Mouse (Mus musculus) thymus, postnatal 0 days (tissue): Measurements from ENCODE around the gene Crnkl1. TPM values are rescaled to one million over a fixed set of nuclear protein-coding genes. Genes with fewer than 3 reads are reported as not detected.

Experiments
- DNase-seq: peaks from one replicate; pipeline ENCODE4 v3.0.0-alpha.2; 2015; ENCODE audit warnings: low spot score
- polyA plus RNA-seq: library from polyadenylated mRNA; unstranded; fragments of >200 nt; fragmentation: Nextera tagmentation; extraction: Ambion mirVana; gene quantifications from 2 replicates; pipeline ENCODE4 v1.2.1, GENCODE M21; 2015

Crnkl1 gene
- polyA plus RNA-seq = 38.3 and 39.1 TPM in 2 replicates

DNA sequence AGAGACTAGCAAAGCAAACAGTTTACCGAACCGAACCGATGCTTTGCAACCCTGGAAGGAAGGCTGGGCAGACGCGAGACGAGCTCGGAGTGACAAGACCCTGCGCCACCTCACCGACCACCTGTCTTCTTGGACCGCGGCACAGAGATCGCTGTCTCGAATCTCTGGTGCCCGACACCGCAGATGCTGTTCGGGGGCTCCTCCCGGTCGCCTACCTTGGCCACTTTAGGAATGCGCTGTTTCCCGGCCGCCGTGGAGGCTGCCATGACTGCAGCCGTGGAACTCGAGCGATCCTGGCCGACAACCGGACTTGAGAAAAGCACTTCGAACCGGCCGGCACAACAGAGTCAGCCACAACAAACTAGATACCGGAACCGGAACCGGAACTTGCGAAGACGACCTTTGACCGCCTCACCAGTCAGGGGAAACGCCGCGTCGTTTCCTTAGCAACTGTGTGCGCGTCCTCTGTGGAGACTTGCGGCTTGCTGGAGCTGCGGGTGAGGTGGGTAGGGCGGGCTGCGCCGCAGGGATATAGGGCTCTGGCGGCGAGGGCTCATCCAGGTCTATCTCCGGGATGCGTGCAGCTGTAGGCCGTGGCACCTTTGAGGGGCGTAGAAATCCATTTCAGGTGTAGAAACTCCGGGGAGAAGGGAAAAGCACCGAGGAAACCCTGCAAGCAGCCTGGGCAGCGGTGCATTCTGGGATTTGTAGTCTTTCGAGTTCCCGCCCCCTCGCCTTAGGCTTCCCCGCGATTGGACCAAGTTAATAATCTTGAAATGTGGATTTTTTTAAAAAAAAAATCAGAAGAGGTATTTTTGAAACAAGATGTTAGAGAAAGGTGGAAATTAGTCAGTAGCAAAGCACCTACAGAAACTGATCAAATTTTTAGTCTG, at the start of gene Crnkl1, which contains the start of gene Cfap61:
Gene Crnkl1, minus strand, starts transcription at position 676 of the 893 bp plus-strand sequence.
Gene Cfap61, plus strand, starts transcription at position 446 of the 893 bp plus-strand sequence.
- DNase-seq = peak; percentile 95

DNA sequence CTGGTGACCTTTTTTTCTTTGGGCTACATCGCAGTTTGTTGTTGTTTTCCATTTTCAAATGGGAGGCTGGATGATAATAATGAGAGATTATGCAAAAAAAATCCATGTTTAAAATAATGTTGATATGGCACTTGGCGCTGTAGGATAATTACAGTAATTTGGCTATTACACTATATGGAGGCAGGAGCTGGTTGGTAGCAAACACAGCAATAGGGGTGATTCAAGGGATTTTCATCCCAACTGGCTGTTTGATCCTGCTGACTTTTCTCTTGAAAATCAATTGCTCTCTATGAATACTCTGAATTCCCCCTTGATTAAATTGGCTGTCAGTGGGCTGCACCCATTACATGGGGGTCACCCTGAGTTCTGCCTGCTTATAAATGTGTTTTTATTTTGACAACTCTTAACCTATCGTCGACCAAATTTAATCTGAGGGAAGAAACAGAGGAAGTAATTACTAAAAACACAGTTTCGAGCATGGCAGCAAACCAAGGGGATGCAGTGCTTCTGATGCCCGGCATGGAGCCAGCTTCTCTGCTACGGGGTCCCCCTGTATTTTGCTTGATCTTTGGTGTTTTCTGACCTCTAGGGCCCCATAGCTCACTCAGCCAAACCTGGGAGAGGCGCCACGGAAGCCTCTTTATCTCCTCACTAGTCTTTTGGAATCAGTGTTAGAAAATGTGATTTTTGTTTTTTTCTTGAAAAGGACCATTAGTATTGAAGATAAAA, 47.7 kb upstream of the Crnkl1 start:
- no peak for DNase-seq

DNA sequence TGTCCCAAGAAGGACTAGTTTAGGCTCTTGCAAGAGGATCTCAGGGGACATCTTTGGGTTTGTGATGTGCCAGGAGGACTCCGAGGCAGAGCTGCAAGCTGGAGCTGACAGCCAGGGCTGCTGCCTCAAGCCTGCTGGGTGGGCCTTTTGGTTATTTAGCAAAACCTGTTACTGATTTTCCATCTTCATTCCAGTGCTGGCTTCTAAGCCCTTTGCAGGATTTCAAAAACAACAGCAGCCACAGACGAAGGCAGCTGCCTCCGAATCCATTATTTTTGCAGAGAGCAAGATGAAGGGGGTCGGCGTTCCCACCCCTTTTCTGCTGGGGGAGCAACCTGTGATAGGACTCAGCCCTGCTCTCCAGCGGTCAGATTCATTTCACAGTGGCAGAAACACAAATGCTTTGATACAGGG, 46.9 kb upstream of the Crnkl1 start:
- no peak for DNase-seq

DNA sequence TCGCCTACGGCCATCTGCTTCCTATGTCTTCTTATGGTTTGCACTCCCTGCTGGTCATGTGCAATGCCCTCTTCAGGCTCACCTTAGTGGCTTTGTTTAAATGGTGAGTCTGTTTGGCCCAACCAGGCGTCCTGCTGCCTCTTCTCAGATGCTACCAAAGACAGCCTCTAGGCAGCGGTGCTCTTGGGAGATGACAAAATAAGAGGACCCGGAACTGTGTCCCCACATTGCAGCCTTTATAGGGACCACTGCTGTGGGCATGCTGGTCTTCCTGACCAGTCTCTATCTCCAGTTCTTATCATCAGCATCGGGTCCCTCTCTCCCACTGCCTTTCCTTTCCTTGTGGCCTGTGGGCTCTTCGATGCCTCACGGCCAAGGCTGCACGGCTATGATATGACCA, 46.1 kb upstream of the Crnkl1 start:
- no peak for DNase-seq

DNA sequence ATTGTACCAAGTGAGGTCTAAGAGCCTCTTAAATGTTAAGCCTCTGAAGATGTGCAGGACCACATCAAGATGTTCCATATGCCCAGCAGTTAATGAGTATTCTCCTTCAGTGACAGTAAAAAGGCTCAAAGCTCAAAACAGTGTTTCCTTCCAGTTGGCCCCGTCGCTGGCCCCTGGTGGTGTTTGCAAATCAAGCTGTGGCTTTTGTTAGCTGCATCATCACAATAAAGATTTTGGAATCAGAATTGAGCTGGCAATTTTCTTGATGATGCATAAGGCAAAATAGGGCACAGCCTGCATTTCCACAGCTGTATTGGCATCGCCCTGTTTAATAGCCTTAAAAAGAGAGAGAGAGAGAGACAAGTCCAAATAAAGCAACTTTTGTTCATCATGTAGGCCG, 44.8 kb upstream of the Crnkl1 start:
- no peak for DNase-seq

DNA sequence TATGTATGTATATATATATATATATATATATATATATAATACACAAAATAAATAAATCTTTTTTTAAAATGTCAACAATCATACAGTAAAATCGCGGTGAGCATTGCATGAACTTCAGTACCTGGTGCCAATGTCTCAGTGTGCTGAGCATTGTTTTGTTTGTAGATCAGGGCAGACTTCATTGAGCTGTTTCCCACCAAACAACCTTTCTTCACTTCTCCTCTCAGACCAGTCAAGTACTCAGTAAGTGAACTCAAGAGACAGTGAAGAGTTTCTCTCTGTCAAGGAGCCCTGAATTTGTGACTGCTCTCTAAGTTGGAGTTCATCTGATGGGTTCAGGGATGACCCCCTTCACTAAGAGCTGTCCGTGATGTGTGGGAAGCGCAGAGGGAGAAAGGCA, 37.8 kb upstream of the Crnkl1 start:
- no peak for DNase-seq

DNA sequence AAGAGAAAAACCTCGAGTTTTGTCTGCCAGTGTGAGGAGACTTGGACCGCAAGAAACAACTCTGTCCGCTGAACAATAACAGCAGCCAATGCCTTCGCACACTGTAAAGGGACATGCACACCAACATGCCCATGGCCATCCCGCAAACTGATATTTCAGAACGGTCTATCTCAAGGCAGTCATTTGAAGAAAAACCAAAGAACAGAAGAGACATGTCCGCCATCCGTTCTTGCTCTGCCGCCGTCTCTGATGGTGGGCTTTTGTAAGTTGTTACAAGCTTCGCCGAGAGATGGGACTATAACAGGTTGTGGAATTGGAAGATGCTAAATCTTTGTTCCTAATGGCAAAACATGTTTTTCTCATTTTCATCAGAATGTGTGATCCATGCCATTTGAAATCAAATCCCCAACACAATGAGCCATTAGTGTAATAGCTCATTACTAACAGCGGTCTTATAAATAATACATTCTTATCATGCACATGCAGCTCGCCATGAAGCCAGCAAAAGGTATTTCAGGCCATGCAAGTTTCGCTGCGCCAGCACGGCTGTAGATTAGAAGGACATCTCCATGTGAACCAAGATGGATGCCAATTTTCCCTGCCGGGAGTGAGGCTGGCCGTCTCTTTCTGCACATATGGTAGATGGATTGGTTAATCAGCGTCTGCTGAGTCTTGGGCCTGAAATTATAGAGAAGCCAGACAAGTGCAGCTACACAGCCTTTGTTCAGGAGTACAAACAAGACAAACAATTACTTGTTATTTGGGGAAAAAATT, 36.6 kb upstream of the Crnkl1 start:
- no peak for DNase-seq

DNA sequence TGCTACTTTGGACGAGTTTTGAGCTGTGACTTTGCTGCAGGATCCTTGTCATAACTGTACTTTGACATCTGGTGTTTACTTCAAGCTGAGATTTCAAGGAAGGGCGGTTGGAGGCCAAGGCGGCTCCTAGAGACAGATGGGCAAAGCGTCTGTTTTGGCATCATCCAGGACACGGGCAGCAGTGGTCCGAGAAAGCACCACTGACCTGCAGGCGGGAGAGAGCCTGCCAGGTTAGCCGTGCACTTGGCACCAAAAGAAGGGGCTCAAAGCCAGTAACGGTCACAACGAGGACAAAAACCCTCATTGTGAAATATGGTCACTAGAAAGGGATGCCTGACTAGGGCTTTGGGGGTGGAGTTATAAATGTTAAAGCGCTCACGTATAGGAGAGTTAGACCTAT, 35.9 kb upstream of the Crnkl1 start:
- no peak for DNase-seq

DNA sequence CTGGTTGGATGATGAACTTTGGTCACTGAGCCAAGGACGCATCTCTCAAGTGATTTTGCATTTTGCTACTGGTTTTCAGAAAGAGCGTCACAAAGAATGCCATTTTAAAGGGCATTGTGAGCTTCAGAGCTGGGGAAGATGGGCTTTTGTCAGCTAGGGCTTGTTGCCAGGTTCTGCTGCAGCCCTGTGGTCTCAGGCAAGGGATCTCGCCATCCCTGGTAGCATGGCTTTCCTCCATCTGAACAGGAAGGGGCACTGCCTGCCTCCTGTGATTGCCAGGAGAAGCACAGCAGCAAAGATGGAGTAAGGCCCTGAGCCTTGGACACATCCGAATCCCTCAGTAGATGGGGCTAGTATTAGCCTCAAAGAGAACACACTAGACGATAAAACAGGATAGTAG, 27.0 kb upstream of the Crnkl1 start:
- no peak for DNase-seq

DNA sequence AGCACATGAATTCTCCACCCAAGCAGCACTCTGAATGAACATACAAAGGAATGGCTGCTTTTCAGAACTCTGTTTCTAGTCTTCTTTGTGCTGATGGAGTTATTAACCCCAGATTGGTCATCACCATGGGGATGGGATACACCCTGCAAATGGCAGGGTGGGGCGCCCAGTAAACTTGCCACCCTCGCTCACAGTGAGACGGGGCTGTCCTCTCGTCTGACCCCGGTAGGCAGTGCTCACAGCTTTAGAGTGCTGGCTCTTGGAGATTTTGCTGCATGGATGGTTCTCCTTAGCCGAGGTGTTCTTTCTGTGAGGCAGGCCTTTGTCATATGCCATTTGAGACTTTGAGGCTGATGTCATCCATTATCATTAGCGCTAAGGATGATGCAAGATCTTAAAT, 23.7 kb upstream of the Crnkl1 start:
- DNase-seq = no peak

DNA sequence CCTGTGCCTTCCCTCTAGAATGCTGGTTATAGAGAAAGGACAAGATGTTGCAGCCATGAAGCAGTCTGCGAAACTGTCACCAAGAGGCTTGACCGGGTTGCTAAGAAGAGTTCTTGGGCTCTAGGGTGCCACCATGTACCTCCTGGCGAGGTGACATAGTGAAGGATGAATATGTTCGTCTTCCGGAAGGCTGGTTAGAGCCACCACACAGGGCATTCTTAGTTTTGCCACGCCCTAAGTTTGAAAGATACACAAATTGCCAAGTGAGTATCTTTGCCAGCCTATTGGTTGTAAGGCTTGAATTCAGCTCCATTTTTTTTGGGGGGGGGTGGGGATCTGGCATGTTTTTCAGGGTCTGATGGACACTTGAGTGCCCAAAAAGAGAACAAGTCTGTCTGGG, 23.3 kb upstream of the Crnkl1 start:
- DNase-seq = no peak

DNA sequence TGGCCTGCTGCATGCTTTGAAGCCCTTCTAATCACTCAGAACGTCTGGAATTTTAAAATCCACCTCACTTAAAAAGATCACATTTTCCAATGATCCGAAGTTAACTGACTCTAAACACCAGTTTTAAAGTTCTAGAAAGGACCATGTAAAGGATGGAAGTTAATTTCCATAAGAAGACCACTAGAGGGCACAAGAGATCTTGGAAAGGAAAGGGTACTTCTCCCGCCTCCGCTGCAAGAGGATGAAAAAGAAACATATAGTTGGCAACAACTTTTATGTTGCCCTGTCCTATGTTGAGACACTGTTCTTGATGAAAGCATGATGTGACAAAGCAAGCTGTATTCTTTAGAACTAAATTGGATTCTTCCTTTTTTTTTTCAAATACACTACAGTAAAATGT, 22.6 kb upstream of the Crnkl1 start:
- peak; percentile 33 for DNase-seq

DNA sequence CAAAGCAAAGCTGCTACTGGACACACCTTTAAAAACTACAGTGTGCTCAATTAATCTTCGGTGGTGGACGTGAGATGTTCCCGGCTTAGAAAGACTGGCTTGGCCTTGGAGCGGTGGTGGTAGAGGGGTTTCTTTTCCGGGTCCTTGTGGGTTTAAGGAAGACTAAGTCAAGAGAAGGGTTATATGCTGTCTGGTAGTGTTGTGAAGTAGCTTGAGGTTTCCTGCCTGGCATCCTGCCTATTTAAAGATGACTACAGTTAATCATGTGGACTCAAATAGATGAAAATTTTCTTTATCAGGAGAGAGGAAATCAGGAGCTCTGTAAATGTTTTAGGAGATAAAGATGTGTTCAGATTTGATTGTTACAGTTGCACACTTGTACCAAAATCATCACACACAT, 21.5 kb upstream of the Crnkl1 start:
- DNase-seq = no peak

DNA sequence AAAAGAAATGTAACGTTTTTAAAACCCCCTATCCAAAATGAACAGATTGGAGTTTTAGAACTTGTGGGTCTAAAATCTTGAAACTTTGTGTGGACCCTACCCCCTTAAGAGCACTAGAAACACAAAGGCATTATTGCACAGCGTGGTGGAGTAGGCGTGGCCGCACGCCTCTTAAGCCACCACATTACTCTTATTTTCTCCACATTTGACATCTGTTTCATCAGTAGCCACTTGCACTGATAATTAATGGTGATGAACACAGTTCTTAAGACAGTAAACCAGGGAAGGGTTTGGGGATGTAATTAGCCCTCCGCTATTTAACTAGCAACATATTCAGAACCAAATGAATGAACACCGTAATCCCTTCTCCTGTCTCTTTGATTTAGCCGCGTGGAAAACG, 21.0 kb upstream of the Crnkl1 start:
- DNase-seq = no peak

DNA sequence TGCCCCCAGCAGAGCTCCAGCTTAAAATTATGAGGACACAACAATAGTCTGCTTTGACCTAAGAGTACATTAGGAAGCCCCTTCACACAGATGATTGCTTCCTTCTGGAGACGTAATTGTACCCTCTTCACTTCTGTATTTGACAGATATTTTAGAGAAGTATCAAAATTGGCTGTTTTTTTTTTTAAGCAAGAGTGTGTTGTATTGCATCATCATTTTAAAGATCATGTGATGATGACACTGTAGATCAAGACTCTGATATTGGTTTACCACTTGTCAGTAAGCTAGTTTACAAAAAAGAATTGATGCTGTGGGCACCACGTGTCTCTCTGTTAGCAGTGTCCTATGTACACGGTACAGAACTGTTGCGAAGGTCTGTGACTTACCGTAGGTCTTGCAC, 17.9 kb upstream of the Crnkl1 start:
- no peak for DNase-seq

DNA sequence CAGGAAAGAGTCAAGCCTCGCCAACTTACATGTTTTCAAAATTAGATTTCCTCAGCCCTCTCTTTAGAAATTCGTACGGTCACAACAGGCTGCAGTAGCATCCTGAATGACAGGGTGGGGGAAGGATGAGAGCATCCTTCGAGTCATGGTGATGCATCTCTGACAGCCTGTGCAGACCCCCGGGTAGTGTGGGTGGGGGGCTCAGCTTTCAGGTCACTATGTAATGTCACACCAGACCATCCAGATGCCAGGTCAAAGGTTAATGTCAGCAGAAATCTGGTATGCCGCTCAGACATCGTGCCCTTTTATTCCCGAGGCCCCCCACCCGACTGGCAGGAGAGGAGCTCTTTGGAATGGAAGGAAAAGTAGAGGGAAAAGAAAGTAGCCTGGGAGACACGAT, 15.4 kb upstream of the Crnkl1 start:
- DNase-seq = no peak

DNA sequence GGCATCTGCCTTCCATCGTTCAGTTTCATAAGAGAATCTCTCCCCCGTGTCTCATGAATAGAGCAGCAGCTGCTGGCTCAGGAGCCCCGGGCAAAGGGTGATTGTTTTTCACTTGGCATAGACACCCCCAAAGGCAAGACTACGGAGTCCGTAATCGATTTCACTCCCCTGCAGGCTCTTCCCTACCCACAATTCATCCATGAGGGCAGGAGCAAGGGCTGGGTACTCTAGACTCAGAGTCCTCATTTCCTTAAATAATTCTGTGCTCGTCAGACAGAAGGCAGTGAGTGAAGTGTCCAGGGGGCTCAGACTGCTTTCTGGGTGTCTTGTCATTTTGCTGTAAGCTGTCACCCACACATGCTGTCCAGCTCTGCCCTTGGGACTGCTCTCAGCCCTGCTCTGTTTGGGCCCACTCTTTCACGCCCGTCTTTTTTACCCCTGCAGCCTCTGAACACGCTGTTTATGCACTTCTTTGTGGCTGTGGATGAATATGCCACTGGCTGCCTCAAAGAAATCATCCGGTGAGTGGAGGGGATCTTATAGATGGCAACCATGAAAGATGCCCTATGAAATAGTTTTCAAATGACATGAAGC, 14.8 kb upstream of the Crnkl1 start:
- DNase-seq = no peak

DNA sequence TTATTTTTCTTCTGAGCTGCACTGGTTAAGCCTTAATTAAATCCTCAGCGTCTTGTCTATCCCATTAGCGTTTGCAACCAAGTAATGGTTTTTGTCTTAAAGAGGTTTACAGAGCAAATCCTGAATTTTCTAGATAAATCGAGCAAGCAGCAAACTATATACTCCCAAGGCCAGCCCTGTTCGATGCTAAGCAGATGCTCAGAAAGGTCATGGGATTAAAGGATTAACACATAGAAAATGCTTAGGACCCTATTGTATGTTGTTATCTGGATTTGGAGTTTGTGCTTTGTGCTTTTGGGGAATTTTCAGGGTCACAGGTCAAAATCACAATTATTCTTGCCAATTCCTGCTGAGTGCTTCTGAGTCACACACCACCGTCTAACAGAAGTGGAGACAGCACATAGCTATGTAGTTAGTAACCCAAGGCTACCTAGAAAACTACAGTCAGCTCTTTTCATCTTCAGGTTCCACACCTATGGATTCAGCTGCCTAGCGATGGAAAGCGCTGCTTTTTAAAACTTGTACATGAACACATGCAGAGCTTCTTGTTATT, 13.7 kb upstream of the Crnkl1 start:
- no peak for DNase-seq

DNA sequence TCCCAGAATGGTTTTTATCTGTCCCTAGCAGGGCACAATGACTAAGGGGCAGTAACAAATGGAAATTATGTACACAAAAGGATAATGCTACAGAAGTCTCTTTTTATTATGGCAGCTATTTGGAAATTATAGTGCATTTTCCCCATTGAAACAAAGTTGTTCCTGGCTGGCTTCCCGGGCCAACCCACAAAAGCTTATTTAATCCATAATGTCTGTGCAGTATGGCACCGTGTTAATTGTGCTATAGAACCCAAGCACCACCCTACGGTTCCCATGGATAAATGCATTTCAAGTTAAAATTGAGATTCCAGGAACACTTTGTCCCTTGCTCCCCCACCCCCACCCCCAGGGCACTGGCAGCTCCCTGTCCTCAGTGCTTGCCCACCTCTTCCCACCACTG, 9.5 kb upstream of the Crnkl1 start:
- DNase-seq = no peak

DNA sequence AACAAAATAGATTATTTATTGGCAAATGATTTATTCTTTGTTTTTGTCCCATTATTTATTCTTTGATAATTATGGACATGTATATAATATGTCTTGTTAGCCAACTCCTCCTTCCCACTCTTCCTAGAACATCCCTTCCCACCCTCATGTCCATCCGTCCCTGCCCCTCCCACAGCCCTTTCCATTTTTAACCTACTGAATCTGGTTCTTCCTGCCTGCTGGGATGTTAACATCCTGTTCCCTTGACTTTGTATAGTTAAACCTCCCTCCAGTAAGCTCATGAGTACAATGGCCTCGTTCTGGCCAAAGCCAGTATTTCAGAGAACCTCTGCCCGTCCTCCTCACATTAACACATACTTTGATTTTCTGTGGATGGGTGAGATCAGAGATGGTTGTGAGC, 6.6 kb upstream of the Crnkl1 start:
- no peak for DNase-seq

DNA sequence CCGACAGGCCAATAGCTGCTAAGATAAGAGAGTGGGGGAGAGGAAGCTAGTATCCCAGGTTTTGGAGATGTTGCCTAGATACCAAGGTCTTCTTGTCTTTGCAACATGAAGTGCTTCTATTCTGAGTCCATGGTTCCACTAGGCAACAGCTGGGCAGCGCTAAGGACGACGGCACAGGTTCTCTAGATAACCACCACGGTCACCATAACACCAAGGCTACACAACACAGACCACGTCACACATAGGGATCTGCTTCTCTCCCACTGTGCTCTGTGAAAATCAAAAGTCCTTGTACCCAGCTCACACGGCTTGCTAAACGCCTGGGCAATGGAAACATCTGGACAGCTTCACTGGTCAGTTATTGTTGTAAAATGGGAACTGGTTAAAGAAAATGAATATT, 2.2 kb upstream of the Crnkl1 start:
- no peak for DNase-seq
